Mouse (Mus musculus): ENCODE results near the gene F2rl1. TPM values are rescaled to one million over a fixed set of nuclear protein-coding genes. Genes with fewer than 3 reads are reported as not detected.
"Not testable (repeated sequence)": the region's sequence is repeated elsewhere in the genome, so short reads cannot be mapped to it uniquely, and the experiment has no call there.

F2rl1 gene
- total RNA-seq, 2 experiments from 2014 or later: 0.45 TPM

- DNase-seq: no peak
Observed at GRCm38 (mm10) chr13:95533640-95534039, 8.6 kb upstream of the F2rl1 start.

DNA sequence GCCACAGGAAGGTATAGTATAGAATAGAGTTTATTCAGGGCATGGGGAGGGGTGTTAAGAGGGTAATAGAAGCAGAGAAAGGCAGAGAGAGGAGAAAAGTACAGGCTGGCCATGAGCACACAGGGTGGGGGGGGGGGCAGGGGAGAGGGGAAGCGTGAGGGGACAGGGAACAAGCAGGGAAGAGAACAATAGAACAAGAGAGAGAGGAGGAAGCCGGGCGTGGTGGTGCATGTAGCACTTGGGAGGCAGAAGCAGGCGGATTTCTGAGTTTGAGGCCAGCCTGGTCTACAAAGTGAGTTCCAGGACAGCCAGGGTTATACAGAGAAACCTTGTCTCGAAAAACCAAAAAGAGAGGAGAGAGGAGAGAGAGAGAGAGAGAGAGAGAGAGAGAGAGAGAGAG is 8.1 kb upstream of the F2rl1 start:
- DNase-seq: not testable (repeated sequence)

DNA sequence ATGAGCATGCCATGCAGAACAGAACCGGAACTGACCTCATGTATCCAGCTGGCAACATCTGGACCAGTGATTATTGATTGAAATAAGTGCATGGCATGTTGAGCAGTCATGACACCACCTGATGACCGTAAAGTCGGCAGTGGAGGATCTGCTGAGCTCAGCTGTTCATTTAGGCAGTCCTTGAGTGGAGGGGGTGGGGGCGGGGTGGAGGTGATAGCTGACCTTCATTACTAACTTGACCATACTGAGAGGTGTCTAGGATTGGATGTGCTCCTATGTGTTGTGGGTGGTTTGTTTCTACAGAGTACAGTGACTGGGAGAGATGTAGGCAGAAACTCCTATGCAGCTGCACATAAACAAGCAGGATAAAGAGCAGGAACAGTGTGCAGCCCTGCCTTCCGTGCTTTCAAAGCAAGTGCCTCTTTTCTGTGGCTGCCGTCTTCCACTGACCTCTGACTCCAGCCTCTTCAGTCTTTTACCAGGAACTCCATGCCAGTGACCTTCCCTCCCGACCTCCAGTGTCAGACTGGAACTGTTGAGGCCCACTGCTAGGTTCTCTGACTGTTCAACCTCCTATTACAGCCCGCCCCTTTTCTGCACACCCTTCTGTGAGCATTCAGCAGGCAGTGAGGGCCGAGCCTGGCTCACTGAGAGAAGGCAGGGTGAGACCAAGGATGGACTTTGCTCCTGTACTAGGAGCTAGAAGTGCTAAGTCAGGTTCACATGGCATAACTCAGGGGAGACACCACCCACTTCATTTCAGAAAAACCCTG is 6.4 kb upstream of the F2rl1 start:
- DNase-seq: no peak

DNA sequence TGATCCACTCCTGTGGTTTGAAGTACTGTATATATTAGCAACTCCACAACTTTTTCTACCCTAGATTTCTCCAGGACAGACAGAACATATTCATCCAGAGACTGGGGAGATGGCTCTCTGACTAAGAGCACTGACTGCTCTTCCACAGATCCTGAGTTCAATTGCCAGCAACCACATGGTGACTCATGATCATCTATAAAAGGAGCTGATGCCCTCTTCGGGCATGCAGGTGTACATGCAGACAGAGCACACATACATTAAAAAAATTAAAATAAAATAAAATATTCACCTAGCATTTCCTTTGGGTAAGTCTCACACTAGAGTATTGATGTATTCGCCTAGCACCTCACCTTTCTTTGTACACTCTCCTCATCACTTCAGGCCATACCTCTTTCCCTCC is 4.2 kb upstream of the F2rl1 start:
- no peak for DNase-seq

DNA sequence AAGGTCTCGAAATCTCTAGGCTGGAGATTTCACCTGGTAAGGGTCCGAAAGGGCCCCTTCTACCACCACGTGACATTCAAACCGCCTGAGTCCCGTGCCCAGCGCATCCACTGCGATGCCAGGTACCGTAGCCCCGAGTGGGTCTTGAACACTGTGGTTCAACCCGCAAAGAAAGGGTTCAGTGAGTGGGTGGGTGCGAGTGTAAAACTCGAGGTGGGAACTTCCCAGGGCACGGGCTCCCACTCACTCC is 678 bp downstream of the F2rl1 start:
- DNase-seq: no peak

DNA sequence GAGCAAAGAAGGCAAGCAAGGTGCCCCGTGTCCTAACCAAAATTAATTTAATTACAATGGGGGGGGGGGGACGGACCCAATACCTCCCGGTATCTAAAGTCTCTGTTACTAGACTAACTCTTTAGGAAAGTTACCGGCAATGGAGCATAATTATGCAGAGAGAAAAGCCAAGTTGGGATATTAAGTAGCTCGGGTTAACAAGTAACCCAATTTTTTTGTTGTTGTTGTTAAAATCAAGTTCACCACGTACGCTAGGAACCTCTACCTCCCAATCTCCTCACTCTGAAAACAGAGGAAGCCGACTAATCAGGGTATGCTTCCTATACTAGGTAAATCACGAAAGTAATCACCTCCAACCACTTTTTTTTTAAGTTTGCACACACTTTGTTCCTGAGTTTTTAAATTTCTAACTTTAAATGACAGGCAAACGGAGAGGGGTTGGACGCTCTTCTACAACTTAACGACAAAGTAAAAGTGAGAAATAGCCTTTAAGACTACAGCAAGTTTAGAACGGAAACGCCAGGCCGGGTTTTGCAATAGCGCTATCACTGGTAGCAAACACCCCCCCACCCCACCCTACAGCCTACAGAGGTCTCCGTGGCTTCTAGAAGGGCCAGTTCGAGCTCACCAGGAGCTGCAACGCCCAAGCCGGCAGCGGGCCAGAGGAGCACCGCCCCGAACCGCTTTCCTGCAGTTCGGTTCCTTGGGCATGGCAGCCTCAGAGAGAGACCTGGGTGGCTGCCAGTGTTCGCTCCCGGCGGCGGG is 1.2 kb downstream of the F2rl1 start:
- DNase-seq: peak; percentile 54

- DNase-seq: no peak
Observed at GRCm38 (mm10) chr13:95522176-95522575, 2.9 kb downstream of the F2rl1 start.

DNA sequence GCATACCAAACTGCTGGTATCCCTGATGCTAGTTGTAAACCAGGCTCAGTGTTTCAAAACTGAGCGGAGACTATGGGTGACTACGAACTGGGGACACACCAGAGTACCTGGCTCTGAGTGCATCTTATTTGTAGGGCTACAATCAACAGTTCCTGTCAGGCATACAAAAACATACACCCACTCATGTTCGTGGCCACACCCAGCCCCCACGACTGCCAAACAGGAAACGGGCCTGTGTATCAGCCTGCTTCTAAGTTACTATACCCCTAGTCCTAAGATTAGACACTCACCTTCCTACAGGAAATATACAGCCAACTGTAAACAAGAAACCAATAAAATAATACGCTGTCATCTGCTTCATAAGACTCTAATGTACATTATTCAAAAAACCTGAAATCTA is 4.0 kb downstream of the F2rl1 start:
- DNase-seq: no peak

- DNase-seq: no peak
Observed at GRCm38 (mm10) chr13:95514756-95515155, 10.3 kb downstream of the F2rl1 start.

DNA sequence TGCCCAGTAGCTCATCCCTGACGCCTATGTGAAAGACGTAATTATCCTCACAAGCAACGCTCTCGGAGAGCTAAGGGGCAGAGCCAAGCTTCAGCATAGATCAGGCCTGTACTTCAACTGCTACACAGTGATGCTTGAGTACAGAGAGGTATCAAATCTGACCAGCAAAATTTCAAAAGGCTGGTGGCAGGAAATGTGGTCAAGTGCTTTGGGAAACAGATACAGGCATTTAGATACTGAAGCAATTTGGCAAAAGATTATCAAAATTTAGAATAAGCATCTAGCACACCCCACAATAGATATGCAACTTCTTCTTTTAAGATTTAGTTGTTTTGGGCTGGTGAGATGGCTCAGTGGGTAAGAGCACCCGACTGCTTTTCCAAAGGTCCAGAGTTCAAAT is 15.0 kb downstream of the F2rl1 start:
- DNase-seq: no peak

DNA sequence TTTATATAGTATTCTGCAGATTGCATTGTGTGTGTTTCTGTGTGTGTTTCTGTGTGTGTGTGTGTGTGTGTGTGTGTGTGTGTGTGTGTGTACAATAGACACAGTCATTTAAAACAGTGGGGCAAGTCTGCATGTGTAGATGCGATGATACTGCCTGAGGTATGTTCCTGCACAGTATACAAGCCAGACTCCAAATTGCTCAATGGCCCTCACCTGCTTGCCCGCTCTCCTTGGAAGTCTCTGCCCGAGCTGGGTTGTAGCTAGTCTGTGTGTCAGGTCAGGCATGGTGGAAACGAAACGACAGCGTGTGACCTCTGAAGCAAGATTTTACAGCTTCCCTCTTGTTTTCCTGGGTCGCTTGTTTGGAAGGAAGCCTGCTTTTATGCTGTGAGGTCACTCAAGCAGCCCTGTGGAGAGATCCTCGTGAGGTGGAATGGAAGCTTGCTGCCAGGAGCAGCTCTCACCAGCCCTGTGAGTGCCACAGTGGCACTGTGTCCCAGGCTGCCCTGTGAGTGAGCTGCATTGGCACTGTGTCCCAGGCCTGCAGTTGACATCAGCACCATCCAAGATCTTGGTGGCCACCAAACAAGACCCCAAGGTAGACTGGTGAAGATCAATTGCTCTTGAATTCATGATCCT is 21.6 kb downstream of the F2rl1 start:
- no peak for DNase-seq

- DNase-seq: no peak
Observed at GRCm38 (mm10) chr13:95496601-95497000, 28.4 kb downstream of the F2rl1 start.

- DNase-seq: no peak
Observed at GRCm38 (mm10) chr13:95494812-95495211, 30.2 kb downstream of the F2rl1 start.

- DNase-seq: no peak
Observed at GRCm38 (mm10) chr13:95493296-95493695, 31.7 kb downstream of the F2rl1 start.

DNA sequence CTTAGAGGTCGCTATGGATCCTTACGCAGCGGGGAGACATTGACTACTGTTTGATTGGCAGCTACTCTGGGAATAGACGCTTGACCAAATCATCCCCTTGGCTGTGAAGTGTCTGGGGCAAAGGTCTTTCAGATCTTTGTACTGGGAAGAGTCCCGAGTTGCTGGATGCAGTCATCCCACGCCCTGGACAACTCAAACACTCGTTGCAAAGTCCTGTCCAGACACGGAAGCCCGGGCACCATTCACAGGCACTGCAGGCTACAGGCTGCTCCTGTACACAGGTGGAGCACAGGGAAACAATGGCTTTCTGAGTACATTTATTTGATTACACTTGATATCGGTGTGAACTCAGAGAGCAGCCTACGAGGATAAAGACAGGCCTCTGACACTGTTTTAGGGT is 33.7 kb downstream of the F2rl1 start:
- no peak for DNase-seq

GRCm38 (mm10) chr13:95484664-95485063 is 40.4 kb downstream of the F2rl1 start:
- no peak for DNase-seq

DNA sequence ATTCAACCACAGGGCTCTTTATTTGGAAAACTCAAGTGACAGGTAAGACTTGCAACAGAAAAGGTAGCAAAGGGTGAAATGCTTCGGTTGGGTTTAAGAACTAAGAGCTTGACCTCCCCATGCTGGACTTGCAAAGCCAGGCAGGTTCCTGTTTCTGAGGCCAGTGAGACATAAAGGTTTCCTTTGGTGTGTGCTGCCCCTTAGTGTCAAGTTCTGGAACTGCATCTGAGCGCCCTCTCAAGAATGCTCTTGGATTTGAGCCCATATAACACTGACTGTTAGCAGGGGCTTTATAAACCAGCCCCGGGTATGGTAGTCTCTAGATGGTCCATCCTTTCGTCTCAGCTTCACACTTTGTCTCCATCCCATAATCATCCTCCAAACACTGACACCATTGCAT is 43.6 kb downstream of the F2rl1 start:
- peak; percentile 86 for DNase-seq

- no peak for DNase-seq
Observed at GRCm38 (mm10) chr13:95478671-95479413, 46.2 kb downstream of the F2rl1 start, which contains the start of gene S100z. S100z (minus strand) TSS chr13:95478721.

DNA sequence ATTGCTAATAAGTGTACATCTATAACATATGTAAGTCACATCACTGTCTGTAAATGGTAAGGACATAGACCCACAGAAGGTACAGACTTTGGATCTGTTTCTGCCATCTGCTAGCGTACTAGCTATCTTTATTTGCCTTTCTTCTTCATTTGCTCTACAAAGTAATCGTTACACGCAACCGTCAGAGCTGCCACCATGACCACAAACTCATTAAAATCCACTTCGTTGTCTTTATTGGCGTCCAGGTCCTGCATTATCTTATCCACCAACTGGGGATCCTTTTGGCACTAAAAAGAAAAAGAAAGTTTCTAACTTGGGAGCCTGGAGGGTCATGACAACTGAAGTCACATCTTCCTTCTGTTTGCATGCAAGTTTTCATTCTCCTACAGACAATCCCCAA is 47.9 kb downstream of the F2rl1 start:
- DNase-seq: no peak

- no peak for DNase-seq
Observed at GRCm38 (mm10) chr13:95475124-95475523, 49.9 kb downstream of the F2rl1 start.

DNA sequence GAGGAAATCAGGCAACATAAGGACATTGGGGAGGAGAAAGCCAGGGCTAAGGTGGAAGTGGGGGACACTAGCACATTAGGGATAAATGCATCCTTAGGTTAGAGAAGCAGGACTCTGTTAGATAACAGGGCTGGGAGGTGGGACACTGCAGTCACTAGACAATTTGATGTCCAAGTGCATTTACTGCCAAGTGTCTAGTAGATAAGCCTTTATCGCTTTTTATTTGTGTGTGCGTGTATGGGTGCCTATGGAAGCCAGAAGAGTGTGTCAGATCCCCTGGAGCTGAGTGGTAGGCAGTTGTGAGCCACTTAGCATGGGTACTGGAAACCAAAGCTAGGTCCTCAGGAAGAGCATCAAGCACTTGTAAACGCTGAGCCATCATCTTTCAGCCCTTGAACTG is 50.7 kb downstream of the F2rl1 start:
- DNase-seq: no peak

GRCm38 (mm10) chr13:95470970-95471369 is 54.1 kb downstream of the F2rl1 start:
- peak; percentile 40 for DNase-seq
